Mouse (Mus musculus) spleen, postnatal 14 days (tissue): ENCODE data around the gene Tesk2.

ENCODE experiments used
- DNase-seq, 2 experiments: peaks; one replicate each; pipeline ENCODE4 v3.0.0; 2021 to 2022; ENCODE audit warnings: low spot score in 2 of 2

Tesk2 gene

GRCm38 (mm10) chr4:116849901-116850300 lies 129.2 kb downstream of the Tesk2 start:
- DNase-seq, result no peak

GRCm38 (mm10) chr4:116854286-116854685 lies 133.5 kb downstream of the Tesk2 start:
- DNase-seq, result no peak
